Mouse (Mus musculus): ENCODE measurements around the gene Olfr339.
"Not testable (repeated sequence)": the region's sequence is repeated elsewhere in the genome, so short reads cannot be mapped to it uniquely, and the experiment has no call there.

Gene Olfr339

DNA sequence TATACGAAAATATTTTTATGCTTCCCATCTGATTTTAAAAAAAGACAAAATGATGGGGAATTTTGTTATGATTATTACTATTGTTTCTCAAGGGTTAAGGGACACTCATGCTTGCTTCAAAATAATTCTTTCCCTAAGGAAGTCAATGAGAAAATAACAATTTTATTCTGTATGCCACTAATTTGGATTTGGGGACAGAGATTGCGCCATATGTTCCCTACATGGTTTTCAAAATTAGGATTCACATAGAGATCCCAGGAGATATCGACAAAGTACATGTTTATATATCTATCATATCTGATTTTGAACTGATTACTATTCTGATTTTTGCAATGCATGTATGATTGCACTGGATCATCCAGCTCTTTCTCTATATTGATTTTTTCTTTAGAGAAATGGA is at the start of gene Olfr339:
TSS of gene Olfr339 (plus strand) at position 301 of the 400 bp plus-strand sequence.
- no peak for DNase-seq (ENCODE audit: low read depth, low spot score)

GRCm38 (mm10) chr2:36373219-36373618 is 45.5 kb upstream of the Olfr339 start, which contains the start of gene Olfr338:
Gene Olfr338, plus strand, starts transcription at chr2:36373519.
- no peak for DNase-seq (ENCODE audit: low read depth, low spot score)

DNA sequence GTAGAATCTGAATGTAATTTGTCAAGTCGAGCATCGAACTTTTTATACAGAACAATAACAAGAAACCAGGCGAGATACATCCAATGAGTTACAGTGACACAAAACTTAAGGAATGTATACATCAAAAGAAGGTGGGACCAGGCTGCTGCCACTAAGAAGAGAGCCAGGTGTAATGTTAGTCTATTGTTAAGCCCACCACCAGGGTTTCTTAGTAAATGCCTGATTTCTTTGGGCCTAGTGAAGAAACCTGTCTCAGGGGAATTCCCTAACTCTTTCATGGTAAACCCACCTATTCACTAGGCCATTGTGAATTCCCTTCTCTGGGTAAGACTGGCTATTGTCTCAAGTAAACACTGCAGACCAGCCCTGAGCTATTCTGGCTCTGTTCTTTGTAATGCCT is 3.6 kb upstream of the Olfr339 start:
- not testable (repeated sequence) for DNase-seq (ENCODE audit: low read depth, low spot score)

DNA sequence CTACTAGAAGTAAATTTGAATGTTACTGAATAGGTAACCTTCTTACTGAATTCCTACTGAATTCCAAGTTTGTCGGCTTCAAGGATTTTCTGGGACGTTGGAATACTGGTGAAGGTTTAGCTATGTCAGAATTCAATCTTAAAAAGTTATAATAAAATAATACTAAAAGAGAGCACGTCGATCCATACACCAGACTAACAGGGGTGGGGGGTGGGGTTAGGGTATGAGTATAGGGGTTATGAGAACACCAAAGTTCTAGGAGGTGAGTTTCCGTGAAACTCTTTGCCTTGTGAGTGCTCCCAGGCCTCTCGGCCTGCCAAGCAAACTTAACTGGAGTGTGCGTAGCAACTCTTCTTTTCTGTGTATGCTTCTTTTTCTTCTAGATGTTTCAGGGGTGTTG is 3.2 kb upstream of the Olfr339 start:
- not testable (repeated sequence) for DNase-seq (ENCODE audit: low read depth, low spot score)

DNA sequence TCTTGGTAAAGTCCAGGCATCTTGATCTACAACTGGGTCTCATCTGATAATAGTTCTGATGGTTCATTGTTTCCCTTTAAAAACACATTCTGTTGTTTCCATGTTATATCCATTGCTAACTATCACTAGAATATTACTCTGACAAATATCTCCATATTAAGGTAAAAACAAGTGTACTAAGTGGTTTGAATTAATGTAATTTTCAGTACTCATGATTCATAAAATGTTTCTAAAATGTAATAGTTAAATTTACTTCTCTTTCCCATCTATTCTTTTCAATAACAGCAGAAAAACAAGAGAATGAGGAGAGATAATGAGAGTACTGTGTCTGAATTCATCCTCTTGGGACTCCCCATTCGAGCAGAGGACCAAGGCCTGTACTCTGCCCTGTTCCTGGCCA is 33.5 kb downstream of the Olfr339 start, which contains the start of gene Olfr340:
TSS of gene Olfr340 (plus strand) at position 301 of the 400 bp plus-strand sequence.
- no peak for DNase-seq (ENCODE audit: low read depth, low spot score)

GRCm38 (mm10) chr2:36473634-36474033 is 54.9 kb downstream of the Olfr339 start:
- DNase-seq (ENCODE audit: low read depth, low spot score), result no peak
